Mouse (Mus musculus): ENCODE data around the gene Hic1. TPM values are rescaled to one million over a fixed set of nuclear protein-coding genes. Genes with fewer than 3 reads are reported as not detected.
A peak's percentile ranks its signal among the peaks of the same experiment; 100 is the strongest.

Hic1 gene
- polyA plus RNA-seq (2015; fragmentation: Nextera tagmentation; extraction: Ambion mirVana): 1.3 and 1.8 TPM in 2 replicates

- Histone ChIP-seq H3K27ac (ENCODE audit: low read length) (peak within 1 kb of the TSS; percentile 70), H3K4me3 (ENCODE audit: low read depth, low read length) (peak within 1 kb of the TSS; percentile 51), H3K9ac (ENCODE audit: low read depth, low read length) (peak within 1 kb of the TSS; percentile 68), H3K4me2 (ENCODE audit: low read length) (peak within 1 kb of the TSS; percentile 88), H3K4me1 (ENCODE audit: control insufficient read depth, insufficient read depth, low read length) (peaks cover 43% of the 10 kb centered on the region), H3K27me3 (ENCODE audit: control insufficient read depth, insufficient read depth, low read depth, low read length) (peaks cover 38% of the 10 kb centered on the region), H3K9me3 (replicated peaks; ENCODE audit: control insufficient read depth, low read length, poor library complexity, severe bottlenecking) (no peaks in the 10 kb centered on the region), H3K36me3 (ENCODE audit: control insufficient read depth, insufficient read depth, low read length) (no peaks in the 10 kb centered on the region)
- 3% methylated on average over 23 of the region's 23 CpGs for WGBS
- ATAC-seq: peak; percentile 1; the same call in 1 of the 2 replicates
Observed at GRCm38 (mm10) chr11:75169405-75170080, at the start of gene Hic1. Hic1 (minus strand) TSS chr11:75169519.

DNA sequence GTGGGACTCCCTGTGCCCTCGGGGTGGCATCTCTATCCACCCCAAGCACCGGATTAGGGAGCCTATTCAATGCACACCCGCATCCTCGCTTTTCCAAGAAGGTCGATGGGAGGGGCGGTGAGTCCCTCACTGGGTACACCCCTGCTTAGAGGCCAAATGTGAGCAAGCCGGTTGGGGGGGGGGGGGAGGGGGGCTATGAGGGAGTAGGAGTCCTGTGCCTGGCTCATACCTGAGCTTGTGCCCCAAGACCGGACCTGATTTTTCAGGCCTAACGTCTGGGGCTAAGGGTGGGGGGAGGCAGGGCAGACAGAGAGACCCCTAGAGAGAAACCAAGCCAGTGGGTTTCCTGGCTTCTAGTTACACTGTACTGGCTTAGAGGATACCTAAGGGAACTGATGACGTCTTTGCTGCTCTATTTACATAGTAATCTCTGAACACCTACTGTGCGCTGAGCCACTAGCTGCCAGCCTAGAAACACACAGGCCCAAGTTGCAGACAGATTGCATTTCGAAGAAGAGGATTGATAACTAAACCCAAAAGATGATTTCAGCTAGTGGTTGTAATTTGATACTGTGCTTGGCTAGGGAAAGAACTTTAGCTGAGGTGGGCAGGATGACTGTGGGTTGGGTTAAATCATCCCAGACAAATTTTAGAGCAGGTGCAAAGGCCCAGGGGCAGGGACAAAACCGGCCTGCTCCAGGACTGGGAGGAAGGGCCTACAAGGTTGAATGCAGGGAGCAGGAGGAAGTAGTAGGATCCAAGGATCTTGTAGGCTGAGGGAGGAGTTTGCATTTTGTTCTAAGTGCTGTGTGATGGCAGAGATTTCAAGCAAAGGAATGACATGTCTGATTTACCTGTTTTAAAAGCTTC is 45.0 kb upstream of the Hic1 start:
- Histone ChIP-seq H3K9ac (ENCODE audit: low read depth, low read length) (peak overlapping the region; percentile 62), H3K4me3 (ENCODE audit: low read depth, low read length) (peak overlapping the region; percentile 25), H3K4me1 (ENCODE audit: control insufficient read depth, insufficient read depth, low read length) (peaks cover 68% of the 10 kb centered on the region), H3K36me3 (ENCODE audit: control insufficient read depth, insufficient read depth, low read length) (no peaks in the 10 kb centered on the region), H3K27me3 (ENCODE audit: control insufficient read depth, insufficient read depth, low read depth, low read length) (no peaks in the 10 kb centered on the region), H3K9me3 (replicated peaks; ENCODE audit: control insufficient read depth, low read length, poor library complexity, severe bottlenecking) (no peaks in the 10 kb centered on the region), H3K27ac (ENCODE audit: low read length) (peak overlapping the region; percentile 70), H3K4me2 (ENCODE audit: low read length) (peak overlapping the region; percentile 65)
- 19% methylated on average over 10 of the region's 13 CpGs for WGBS
- peak; percentile 20; the same call in 1 of the 2 replicates for ATAC-seq

DNA sequence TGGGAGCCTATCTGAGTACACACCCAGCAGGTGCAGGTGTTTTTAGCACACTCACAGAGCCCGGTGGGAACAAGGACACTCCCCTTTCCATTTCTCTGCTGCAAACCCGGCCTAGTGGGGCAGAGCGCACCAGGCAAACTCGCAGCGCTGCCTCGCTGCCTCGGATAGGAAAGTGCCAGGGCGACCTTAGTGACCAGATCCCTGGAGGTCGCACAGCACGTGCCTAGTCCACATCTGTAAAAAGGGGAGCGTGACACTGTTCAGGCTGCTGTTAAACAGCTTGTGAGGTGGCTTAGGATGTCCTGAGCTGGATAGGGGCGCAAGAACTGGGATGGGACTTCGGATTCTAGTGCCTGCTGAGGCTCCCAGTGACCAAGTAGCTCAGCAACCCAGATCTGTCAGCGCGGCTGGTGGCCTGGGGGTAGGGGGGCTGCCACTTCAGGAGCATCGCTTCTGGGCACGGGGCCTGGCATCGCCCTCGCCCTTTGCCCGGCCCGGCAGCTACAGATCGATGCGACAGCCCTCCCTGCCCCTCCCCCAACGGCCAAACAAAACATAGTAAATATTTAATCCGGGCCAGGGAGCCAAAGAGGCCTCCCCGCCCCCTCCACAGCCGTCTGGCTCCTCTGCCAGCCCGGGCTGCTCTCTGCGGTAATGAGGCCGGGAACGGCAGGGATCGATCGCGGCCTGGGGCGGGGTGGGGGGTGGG is 44.2 kb upstream of the Hic1 start:
- Histone ChIP-seq H3K4me3 (ENCODE audit: low read depth, low read length) (peak overlapping the region; percentile 25), H3K27ac (ENCODE audit: low read length) (peak overlapping the region; percentile 70), H3K9ac (ENCODE audit: low read depth, low read length) (peak overlapping the region; percentile 62), H3K4me1 (ENCODE audit: control insufficient read depth, insufficient read depth, low read length) (peaks cover 71% of the 10 kb centered on the region), H3K27me3 (ENCODE audit: control insufficient read depth, insufficient read depth, low read depth, low read length) (no peaks in the 10 kb centered on the region), H3K4me2 (ENCODE audit: low read length) (peak overlapping the region; percentile 65), H3K9me3 (replicated peaks; ENCODE audit: control insufficient read depth, low read length, poor library complexity, severe bottlenecking) (no peaks in the 10 kb centered on the region), H3K36me3 (ENCODE audit: control insufficient read depth, insufficient read depth, low read length) (no peaks in the 10 kb centered on the region)
- ATAC-seq: peak; percentile 53
- WGBS: 3% methylated on average over 35 of the region's 35 CpGs

DNA sequence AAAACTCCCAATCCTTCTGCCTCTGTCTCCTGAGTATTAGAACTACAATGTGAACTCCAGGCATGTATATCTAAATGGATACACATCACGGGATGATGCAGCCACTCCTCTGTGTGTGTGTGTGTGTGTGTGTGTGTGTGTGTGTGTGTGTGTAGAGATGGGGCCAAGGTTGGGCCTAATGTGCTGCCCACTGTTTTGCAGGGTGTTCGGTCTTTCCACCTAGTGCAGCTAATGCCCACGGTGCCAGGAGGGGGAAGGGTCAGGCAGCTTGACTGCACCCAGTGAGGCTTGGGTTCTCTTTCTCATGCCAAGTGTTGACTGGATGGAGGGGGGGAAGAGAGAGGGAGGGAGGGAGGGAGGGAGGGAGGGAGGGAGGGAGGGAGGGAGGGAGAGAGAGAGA is 43.6 kb upstream of the Hic1 start:
- H3K4me3 ChIP-seq (ENCODE audit: low read depth, low read length): no peak overlapping the region
- H3K27ac ChIP-seq (ENCODE audit: low read length): peak overlapping the region; percentile 88
- peaks cover 71% of the 10 kb centered on the region for H3K4me1 ChIP-seq (ENCODE audit: control insufficient read depth, insufficient read depth, low read length)
- no peak for ATAC-seq
- H3K27me3 ChIP-seq (ENCODE audit: control insufficient read depth, insufficient read depth, low read depth, low read length): no peaks in the 10 kb centered on the region
- no peak overlapping the region for H3K4me2 ChIP-seq (ENCODE audit: low read length)
- 34% methylated on average over 3 of the region's 3 CpGs for WGBS
- no peaks in the 10 kb centered on the region for H3K36me3 ChIP-seq (ENCODE audit: control insufficient read depth, insufficient read depth, low read length)
- no peak overlapping the region for H3K9ac ChIP-seq (ENCODE audit: low read depth, low read length)
- no peaks in the 10 kb centered on the region for H3K9me3 ChIP-seq (replicated peaks; ENCODE audit: control insufficient read depth, low read length, poor library complexity, severe bottlenecking)

DNA sequence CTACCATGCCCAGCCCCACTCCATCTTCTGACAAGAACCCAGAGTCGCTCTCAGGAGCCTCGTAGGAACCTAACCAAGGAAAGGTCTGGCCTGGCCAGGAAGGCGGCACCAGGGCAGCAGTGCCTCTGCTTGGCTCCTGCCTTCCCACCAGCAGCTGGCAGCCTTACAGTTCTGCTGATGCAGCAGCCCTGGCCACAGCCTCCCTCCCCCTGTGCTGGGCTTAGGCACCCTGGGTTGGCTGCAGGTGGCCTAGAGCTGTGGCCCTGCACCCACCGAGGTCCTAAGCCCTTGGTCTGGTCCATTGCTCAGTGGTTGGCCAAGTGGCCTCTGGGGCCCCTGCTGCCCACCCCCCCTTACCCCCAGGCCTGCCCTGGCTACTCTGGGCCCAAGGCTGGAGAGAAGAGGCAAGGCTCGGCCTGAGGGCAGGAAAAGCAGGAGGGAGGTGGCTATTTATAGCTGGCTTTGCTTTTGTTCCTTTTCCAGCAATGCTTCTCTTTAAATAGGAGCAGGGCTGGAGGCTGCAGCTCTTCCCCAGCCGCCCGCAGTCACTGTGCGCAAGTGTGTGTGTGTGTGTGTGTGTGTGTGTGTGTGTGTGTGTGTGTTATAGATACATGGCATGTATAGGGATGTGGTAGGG is 42.8 kb upstream of the Hic1 start:
- ATAC-seq: peak; percentile 20; the same call in 1 of the 2 replicates
- Histone ChIP-seq H3K27me3 (ENCODE audit: control insufficient read depth, insufficient read depth, low read depth, low read length) (no peaks in the 10 kb centered on the region), H3K36me3 (ENCODE audit: control insufficient read depth, insufficient read depth, low read length) (no peaks in the 10 kb centered on the region), H3K4me2 (ENCODE audit: low read length) (peak overlapping the region; percentile 29; the same call in 1 of the 2 replicates), H3K4me1 (ENCODE audit: control insufficient read depth, insufficient read depth, low read length) (peaks cover 71% of the 10 kb centered on the region), H3K9me3 (replicated peaks; ENCODE audit: control insufficient read depth, low read length, poor library complexity, severe bottlenecking) (no peaks in the 10 kb centered on the region), H3K27ac (ENCODE audit: low read length) (peak overlapping the region; percentile 88), H3K4me3 (ENCODE audit: low read depth, low read length) (no peak overlapping the region), H3K9ac (ENCODE audit: low read depth, low read length) (peak overlapping the region; percentile 34; the same call in 1 of the 2 replicates)
- 31% methylated on average over 8 of the region's 8 CpGs for WGBS

DNA sequence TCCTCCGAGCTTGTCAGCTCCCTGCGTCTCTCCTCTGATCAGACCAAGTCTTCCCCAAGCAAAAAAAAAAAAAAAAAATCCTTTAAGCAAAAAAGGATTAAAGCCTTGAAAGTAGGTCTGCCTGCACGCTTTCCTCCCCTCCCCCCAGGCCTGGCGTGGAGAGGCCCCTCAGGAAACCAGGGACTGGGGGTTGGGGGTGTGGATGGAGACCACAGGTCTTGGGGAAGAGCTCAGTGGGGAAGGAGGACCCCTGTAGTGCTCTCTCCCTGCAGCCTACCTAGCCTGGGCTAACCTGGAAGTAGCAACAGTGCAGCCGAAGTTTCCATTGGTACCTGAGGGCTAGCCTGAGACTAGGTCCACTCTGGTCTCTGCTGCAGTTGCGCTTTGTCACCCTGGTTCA is 41.4 kb upstream of the Hic1 start:
- Histone ChIP-seq H3K4me2 (ENCODE audit: low read length) (no peak overlapping the region), H3K27ac (ENCODE audit: low read length) (peak overlapping the region; percentile 78), H3K9me3 (replicated peaks; ENCODE audit: control insufficient read depth, low read length, poor library complexity, severe bottlenecking) (no peaks in the 10 kb centered on the region), H3K4me3 (ENCODE audit: low read depth, low read length) (no peak overlapping the region), H3K4me1 (ENCODE audit: control insufficient read depth, insufficient read depth, low read length) (peaks cover 64% of the 10 kb centered on the region), H3K36me3 (ENCODE audit: control insufficient read depth, insufficient read depth, low read length) (no peaks in the 10 kb centered on the region), H3K27me3 (ENCODE audit: control insufficient read depth, insufficient read depth, low read depth, low read length) (no peaks in the 10 kb centered on the region), H3K9ac (ENCODE audit: low read depth, low read length) (no peak overlapping the region)
- 30% methylated on average over 6 of the region's 6 CpGs for WGBS
- ATAC-seq: no peak

DNA sequence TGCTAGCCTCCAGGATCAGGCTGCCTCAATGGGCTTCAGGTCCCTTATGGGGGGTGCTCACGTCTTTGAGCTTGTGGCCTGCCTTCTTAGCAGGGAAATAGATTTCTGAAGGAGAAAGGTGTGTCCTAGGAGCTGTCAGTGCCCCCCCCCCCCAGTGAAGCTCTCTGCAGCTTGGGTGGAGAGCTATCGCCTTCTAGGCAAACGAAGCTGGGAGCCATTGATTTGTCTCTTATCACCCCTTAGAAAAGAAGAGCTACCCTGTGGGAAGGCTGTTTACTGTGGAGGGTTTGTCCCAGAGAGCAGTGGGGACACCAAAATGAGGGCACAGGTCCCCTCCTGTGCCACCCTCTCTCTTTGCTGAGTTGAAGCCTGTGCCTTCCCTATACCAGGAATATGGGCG is 40.8 kb upstream of the Hic1 start:
- no peak overlapping the region for H3K4me3 ChIP-seq (ENCODE audit: low read depth, low read length)
- ATAC-seq: no peak
- H3K4me1 ChIP-seq (ENCODE audit: control insufficient read depth, insufficient read depth, low read length): peaks cover 59% of the 10 kb centered on the region
- WGBS: 44% methylated on average over 4 of the region's 4 CpGs
- H3K4me2 ChIP-seq (ENCODE audit: low read length): 0 out of 2 replicates have a peak overlapping the region, but pooled peaks have one; percentile 14
- H3K9ac ChIP-seq (ENCODE audit: low read depth, low read length): peak overlapping the region; percentile 30; the same call in 1 of the 2 replicates
- no peaks in the 10 kb centered on the region for H3K9me3 ChIP-seq (replicated peaks; ENCODE audit: control insufficient read depth, low read length, poor library complexity, severe bottlenecking)
- peak overlapping the region; percentile 78 for H3K27ac ChIP-seq (ENCODE audit: low read length)
- no peaks in the 10 kb centered on the region for H3K36me3 ChIP-seq (ENCODE audit: control insufficient read depth, insufficient read depth, low read length)
- no peaks in the 10 kb centered on the region for H3K27me3 ChIP-seq (ENCODE audit: control insufficient read depth, insufficient read depth, low read depth, low read length)

- Histone ChIP-seq H3K4me2 (ENCODE audit: low read length) (no peak overlapping the region), H3K9ac (ENCODE audit: low read depth, low read length) (no peak overlapping the region), H3K27ac (ENCODE audit: low read length) (peak overlapping the region; percentile 78), H3K9me3 (replicated peaks; ENCODE audit: control insufficient read depth, low read length, poor library complexity, severe bottlenecking) (no peaks in the 10 kb centered on the region), H3K27me3 (ENCODE audit: control insufficient read depth, insufficient read depth, low read depth, low read length) (no peaks in the 10 kb centered on the region), H3K4me3 (ENCODE audit: low read depth, low read length) (no peak overlapping the region), H3K4me1 (ENCODE audit: control insufficient read depth, insufficient read depth, low read length) (peaks cover 60% of the 10 kb centered on the region), H3K36me3 (ENCODE audit: control insufficient read depth, insufficient read depth, low read length) (no peaks in the 10 kb centered on the region)
- WGBS: 65% methylated on average over 4 of the region's 4 CpGs
- ATAC-seq: no peak
Observed at GRCm38 (mm10) chr11:75209363-75209762, 40.0 kb upstream of the Hic1 start.
